ENCODE assay signal across 22 mouse cellular contexts in genomic region chr4:13961303-13961860, GRCm38 (mm10).
"Had no signal": no experiment of that assay in that cellular context is flagged by ENCODE, and none has a peak within 500 bp of the region (broad histone marks: within the 10 kb centered on the region; RNA-seq: fewer than 3 reads in every experiment).

No protein-coding gene starts in this region.

- H3K4me3 ChIP-seq: kidney, embryonic 15.5 days; layer of hippocampus, adult 2 months; limb, embryonic 15.5 days; lung, embryonic 15.5 days; midbrain, embryonic 12.5 days; myocyte; neural tube, embryonic 13.5 days; stomach, embryonic 15.5 days had no signal

- H3K9me3 ChIP-seq: kidney, embryonic 15.5 days; limb, embryonic 15.5 days; lung, embryonic 15.5 days; midbrain, embryonic 12.5 days; neural tube, embryonic 13.5 days; stomach, embryonic 15.5 days had no signal

- H3K27ac ChIP-seq: kidney, embryonic 15.5 days; layer of hippocampus, adult 2 months; limb, embryonic 15.5 days; liver, embryonic 14.5 days; lung, embryonic 15.5 days; midbrain, embryonic 12.5 days; neural tube, embryonic 13.5 days; stomach, embryonic 15.5 days had no signal

- H3K36me3 ChIP-seq: kidney, embryonic 15.5 days; limb, embryonic 15.5 days; lung, embryonic 15.5 days; midbrain, embryonic 12.5 days; neural tube, embryonic 13.5 days; stomach, embryonic 15.5 days had no signal

- ATAC-seq: liver, postnatal 0 days; midbrain, embryonic 16.5 days had no signal

- H3K9ac ChIP-seq: kidney, embryonic 15.5 days; limb, embryonic 15.5 days; liver, embryonic 14.5 days; liver, postnatal 0 days; lung, embryonic 15.5 days; midbrain, embryonic 12.5 days; neural tube, embryonic 13.5 days; stomach, embryonic 15.5 days had no signal

- H3K4me1 ChIP-seq: kidney, embryonic 15.5 days; lung, embryonic 15.5 days; midbrain, embryonic 12.5 days; stomach, embryonic 15.5 days had no signal

- H3K27me3 ChIP-seq: kidney, embryonic 15.5 days; limb, embryonic 15.5 days; lung, embryonic 15.5 days; midbrain, embryonic 12.5 days; neural tube, embryonic 13.5 days; stomach, embryonic 15.5 days had no signal

- H3K4me2 ChIP-seq: kidney, embryonic 15.5 days; limb, embryonic 15.5 days; liver, embryonic 11.5 days; lung, embryonic 15.5 days; midbrain, embryonic 12.5 days; neural tube, embryonic 13.5 days; stomach, embryonic 15.5 days had no signal

- DNase-seq: kidney, adult 11 months; kidney, adult 8-10 months; kidney, postnatal 25 days; layer of hippocampus, adult 9-11 months; liver, postnatal 0 days; lung, postnatal 14 days; lung, postnatal 4 days; retina, postnatal 1 day; right cerebral cortex, postnatal 25 days; spleen, adult 18-20 months; thymus, postnatal 25 days had no signal
